Mouse (Mus musculus) layer of hippocampus, postnatal 10 days (tissue): ENCODE results near the gene Tmem88. TPM values are rescaled to one million over a fixed set of nuclear protein-coding genes. Genes with fewer than 3 reads are reported as not detected.

Experiments
- DNase-seq, 2 experiments: peaks; one replicate each; pipeline ENCODE4 v3.0.0; 2021; ENCODE audit warnings: low spot score in 2 of 2
- total RNA-seq, 2 experiments: library from RNA; stranded (reverse); gene quantifications; 2 replicates each; pipeline ENCODE4 v1.2.3; 2021

Gene Tmem88
- total RNA-seq, 2 experiments from 2014 or later: 2.1 to 2.7 TPM

DNA sequence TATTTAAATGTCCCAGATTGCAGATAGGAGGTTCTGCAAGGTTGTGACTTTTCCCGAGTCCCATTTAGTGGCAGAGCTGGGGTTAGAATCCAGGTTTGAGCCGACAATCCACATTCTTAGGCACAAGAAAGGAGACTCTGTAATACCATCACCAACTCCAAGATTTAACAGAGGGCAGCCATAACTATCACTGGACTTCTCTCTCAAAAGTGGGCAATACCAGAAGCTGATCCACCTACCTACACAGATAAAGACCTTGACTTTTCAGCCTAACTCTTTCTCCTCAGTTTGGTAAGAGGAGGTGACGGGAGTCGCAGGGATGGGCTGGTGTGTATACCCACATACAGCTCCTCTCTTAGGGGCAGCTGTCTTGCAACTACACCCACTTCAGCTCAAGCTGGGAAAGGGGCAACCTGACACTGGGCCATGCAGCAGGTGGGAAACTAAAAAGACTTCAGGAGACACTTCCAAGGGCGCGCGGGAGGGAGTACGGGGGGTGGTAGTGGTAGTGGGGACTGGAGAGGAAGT is 19.0 kb upstream of the Tmem88 start:
- no peak for DNase-seq

DNA sequence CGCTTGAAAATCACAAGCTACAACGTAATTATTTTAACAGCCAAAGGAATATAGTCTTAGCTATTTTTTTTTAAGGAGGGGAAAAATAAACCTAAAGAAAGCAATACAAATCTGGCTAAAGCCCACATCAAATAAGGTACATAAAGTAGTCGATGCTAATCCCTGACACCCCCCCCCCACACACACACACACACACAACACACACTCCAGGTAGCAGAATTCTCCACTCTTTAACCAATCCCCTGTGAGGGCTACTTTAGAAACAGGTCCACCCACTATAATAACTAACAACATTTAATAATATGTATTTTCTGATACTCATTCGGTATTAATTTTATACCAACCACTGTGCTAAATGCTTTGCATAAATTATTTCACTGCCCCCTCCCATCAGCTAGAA is 18.5 kb upstream of the Tmem88 start:
- no peak for DNase-seq

DNA sequence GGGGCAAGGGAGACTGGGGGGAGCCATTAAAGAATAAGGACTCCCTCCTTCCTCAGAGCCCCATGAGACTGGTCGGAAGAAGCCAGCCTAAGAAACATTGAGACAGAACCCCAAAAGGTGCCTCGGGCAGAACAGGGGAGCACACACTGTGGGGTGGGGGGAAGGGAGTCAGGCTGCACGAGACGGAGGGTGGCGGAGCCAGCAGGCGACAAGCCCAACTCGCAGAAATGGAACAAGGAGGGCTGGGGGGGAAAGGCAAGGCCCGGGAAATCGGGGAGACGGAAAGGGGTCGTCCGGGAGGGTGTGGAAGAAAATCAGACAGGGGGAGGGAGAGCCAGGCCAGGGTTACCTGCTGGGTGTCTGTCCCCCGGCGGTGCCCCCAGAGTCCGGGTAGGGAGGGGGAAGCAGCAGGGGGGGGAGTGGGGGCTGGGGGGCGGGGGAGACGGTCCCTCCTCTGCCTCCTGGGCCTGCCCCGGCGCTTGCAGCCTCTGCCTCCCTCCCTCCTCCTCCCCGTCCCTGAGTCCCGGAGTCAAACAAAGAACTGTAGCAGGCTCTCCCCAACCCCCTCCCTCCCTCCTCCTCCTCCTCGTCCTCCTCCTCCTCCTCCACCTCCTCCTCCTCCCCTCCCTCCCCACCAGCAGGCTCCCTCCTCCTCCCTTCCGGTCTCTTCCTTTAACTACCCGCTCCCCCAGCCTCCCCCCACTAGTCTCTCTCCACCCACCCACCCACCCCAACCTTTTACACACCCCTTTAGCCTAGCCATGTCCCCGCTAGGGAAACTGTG is 17.8 kb upstream of the Tmem88 start:
- peak; percentile 70 to 74 for DNase-seq

DNA sequence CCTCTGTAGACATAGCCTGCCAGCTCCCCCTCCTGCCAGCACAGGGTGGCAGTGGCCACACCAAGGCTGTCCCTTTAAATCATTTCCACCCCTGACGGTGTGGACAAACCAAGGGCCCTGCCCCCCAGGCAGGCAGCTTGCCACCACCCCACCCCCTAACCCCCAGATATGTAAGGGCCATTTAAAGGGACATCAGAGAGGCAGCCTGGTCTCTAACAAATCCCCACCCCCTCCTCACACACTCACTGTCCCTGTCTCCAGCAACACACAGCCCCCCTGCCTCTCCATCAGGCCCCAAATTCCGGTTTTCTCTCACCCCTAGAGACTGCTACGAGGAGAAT is 17.3 kb upstream of the Tmem88 start:
- DNase-seq: peak in 1 of 2 experiments; percentile 69

DNA sequence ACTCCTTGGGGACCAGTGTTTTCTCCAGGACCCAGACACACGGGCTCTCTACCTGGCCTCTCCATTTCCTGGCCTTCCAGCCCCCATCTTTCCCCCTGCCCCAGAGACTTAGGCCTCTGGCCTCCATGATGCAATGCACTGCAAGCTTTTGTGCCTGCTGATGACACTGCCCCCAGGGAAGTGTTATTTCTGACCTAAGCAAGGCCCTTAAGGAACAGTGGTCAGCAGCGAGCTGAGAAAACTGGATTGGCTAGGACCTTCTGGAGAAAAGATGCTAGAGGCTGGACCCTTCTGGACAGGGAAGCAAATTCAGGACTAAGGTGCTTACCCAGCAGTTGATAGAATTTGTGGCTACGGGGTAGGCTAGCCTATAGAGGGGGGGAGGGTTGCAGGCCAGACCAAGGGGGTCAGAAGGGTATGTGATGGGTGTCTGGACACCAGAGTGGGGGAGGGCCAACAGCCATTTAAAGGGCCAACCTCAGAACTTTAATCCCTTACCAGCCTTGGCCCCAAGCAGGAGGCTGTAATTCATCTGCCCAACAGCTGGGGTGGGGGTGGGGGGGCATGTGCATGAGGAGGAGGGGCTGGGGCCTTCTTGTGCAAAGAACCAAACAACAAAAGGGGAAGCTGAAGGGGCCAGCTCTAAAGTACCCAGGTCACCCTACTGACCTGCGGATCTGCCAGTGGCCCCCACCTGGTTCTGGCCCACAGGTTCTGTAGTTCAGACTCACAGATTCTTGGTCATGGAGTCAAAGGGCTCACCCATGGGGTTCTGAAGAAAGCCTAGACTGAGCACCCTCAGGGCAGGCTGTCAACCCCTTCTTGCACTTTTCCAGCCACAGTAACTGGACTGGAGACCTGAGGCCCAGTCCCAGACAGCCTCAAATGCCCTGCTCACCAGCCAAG is 16.6 kb upstream of the Tmem88 start:
- no peak for DNase-seq

DNA sequence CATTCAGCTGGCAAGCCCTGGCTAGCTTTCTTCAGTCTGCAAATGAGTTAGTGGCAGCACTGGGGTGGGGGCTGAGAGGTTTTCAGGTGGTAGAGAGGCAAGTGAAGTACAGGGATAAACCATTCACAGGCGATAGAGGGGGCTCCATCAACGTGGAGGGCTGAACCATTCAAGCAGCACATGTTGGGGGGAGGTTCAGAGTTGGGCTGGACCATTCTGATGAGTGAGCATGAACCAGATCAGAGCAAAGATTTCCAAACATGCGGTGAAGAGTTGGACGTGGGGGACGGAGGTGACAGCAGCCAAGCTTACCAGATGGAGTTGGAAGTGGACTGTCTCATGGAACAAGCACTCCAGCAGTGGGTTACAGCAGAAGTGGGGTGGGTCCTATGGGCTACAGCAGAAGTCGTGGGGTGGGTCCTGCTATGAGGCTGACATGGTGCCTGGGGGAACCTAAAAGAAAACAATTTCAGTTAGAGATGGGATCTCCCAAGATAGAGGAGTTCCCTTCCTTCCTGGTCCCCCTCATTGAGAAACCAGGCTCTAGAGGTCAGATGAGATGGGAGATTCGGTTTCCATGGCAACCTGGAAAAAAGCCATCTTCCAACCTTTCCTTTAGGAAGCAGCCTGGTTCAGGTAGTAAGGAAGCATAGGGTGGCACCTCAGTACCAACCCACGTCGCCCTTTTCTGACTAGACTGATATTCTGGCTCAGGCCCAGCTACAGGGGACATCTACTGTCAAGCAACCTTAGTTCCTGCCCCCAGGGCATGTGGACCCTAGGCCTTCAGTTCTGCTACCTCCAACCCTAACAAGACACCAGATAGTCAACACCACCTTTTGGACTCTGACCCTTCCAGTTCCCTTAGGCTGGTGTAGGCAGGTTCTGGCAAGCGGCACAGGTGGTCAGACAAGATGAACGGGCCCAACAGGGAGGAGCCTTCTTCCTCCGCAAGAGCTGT is 15.5 kb upstream of the Tmem88 start, which contains the start of gene Kdm6b:
Kdm6b (minus strand) TSS at position 455 of the 961 bp plus-strand sequence.
- peak in 1 of 2 experiments; percentile 67 for DNase-seq

DNA sequence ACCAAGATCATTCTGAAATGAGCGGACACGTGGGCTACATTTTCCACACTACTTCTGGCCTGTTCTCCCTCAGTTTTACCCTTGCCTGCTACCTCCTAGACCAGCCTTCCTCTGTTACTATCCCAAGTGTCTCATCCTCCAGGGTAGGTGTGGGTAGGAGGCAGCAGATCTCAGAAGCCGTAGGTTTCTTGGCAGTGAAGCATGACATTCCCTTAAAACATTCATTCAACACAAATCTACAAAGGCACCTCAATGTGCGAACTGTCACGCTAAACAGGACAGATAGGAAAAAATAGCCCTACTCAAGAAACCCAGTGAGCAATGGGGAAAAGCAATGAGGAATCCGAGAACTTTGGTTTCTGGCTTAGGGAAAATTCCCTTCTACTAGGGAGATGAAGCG is 14.5 kb upstream of the Tmem88 start:
- DNase-seq: no peak

DNA sequence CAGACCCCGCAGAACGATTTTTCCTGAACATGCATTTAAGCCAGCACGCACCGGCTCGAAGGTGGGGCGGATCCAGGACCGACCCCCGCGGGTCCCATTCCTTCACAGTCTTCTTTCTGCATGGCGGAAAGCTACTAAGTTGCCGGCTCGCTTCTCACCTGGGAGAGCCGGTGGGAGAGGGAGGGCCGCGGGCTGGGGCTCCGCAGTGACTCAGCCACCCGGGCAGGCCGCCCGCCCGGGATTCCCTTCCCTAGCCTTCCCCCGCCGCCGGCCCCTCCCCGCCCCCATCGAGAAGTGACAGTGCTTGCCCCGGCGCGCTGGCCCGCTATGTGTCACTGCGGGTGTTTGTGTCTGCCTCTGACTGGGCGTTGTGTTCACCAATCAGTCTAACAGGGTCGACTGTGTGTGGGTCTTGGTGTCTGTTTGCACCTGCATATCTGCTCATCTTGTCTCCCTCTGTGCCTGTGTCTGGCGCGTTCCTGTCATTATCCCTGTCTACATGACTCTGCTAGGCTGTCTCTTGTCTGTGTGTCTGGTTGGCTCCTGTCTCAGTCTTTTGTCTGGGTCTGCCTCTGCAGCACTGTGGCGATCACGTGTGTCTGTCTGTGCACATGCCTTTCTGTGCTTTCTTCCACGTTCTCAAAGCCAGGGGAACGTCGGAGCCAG is 13.6 kb upstream of the Tmem88 start:
- DNase-seq: peak in 1 of 2 experiments; percentile 71

DNA sequence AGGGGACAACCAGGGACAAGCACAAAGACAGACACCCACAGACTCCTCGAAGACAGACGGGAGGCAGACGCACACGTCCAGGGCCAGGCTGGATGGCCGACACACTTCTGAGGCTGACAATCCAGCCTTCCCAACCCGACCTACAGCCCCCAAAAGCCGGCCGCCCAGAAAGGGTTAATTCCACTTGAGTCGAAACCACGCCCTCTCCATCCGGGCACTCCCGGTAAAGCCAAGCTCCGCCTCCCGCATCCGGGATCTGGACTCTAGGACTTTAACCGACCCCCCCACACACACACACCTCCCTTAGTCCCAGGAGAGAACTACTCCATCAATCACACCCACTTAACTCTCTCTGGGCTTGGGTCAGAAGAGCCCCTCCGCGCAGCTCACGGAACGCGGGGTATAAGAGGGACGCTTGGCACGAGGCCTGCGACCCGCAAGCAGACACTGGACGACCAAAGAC is 13.1 kb upstream of the Tmem88 start:
- peak; percentile 97 for DNase-seq

DNA sequence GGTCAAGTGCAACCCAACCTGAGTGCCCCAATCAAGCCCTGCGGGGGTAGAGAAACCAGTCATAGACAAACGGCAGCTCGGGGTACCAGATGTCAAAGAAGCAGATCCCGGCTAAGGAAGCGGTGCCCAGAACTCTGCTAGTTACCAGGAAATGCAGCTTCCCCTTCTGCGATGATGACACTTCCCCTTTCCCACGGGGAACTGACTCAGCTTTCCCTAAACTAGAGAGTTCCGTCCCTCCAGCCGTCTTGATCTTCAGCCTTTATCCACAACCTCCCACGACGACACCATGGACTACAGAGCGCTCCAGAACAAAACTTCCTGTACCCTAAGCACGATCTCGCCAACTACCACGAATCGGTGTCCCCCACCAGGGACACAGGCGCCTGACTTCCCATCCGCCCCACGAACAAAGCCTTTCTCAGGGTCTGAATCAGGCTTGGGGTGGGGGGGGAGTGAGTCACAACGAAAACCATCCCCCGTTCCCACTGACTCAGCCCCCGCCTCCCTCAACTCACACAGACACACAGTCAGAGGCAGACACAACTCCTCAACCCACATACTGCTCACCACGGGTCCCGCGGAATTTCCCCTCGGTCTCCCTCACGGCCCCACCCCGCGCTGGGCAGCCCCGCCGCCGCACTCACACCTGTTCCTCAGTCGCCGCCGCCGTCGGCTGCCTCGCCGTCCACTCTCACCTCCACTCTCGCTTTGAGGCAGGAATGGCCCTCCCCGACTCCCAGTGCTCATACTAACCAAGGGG is 12.5 kb upstream of the Tmem88 start:
- peak; percentile 63 to 67 for DNase-seq

DNA sequence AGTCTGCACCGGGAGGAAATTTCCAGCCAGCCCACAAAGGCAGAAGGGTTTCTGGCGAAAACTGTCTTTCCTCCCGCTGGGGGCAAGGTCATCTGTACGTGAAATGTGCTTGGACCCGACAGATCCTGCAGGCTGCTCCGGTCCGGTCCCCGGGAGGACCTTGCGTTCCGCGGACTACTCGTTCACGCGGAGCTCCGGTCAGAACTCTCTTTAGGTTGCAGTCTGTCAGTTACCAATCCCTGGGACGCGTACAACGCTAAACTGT is 11.9 kb upstream of the Tmem88 start:
- DNase-seq: no peak

DNA sequence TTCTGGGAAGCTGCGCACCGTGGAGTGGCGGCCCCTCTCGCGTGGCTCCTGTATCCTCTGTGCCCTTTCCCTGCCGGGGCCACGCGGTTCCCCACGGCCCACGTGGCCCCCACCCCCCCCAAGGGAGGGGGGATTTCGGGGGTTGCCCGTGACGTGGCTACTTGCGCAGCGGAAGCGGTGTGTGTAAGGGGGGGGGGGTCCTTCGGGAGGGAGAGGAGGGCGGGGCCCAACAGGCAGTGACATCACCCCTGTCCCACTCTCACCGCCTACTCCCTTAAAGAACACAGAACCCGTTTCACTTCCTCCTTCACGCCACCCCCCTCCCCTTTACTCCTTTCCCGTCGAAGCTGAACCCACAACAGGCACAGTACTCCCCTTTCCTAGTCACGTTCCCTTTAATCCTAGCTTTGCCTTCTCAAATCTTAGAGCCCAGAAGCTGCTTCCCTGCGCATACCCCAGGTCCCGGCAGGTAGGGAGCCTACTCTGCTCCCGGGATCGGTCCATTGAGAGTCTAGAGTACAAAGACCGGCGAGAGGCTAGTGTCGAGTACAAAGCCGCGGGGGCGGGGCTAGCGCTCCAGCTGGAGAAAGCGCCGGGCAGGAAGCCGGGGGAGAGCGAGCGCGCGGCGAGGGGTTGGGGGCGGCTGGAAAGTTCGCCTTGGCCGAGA is 11.5 kb upstream of the Tmem88 start:
- peak; percentile 82 to 84 for DNase-seq

DNA sequence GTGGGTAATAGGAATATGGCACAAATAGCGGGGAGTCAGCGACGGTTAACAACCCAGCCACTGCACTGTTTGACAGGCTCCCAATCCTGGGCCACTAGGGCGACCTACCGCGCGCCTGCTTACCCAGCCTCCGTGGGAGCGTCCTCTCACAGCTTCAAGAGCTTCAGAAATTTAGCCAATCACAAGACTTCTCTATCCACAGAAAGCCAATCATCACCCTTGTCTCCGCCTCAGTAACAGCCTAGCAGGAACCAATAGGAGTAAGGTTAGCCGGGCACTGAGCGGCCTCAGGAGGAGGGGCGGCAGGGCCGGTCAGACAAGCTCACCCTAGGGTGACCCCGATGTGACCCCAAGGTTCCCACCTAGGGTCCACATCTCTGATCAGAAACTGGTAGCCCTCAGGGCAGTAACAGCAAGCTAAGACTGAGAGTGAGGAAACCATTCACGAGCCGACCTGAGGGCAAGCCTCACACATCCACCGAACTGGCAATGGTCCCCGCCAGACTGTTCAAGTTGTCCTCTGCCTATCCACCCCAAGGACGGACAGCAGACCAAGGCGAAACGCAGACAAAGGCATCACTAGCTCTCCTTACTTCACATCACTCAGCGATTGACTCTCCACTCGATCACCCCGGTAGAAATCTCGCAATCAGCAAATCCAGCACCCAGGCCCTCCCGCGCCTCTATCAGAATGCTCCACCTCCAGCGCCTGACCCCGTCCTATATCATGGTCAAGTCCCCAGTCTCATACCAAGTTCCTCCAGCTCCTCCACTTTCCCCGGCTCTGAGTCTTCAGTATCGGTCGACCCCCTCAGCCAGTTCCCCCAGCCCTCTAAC is 10.7 kb upstream of the Tmem88 start:
- DNase-seq: peak; percentile 71 to 81

DNA sequence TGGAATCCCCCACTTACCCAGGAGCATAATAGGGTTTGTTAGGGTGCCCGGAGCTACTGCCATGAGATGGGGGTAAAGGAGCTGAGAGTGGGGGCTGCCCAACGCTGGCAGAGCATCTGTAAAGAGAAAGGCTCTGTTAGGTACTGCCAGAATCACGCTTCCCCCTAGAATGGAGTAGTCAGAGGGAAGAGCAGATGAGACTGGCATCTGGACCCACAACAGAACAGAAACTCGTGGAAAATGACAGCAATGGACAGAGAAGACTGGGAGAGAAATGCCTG is 9.6 kb upstream of the Tmem88 start:
- DNase-seq: no peak

DNA sequence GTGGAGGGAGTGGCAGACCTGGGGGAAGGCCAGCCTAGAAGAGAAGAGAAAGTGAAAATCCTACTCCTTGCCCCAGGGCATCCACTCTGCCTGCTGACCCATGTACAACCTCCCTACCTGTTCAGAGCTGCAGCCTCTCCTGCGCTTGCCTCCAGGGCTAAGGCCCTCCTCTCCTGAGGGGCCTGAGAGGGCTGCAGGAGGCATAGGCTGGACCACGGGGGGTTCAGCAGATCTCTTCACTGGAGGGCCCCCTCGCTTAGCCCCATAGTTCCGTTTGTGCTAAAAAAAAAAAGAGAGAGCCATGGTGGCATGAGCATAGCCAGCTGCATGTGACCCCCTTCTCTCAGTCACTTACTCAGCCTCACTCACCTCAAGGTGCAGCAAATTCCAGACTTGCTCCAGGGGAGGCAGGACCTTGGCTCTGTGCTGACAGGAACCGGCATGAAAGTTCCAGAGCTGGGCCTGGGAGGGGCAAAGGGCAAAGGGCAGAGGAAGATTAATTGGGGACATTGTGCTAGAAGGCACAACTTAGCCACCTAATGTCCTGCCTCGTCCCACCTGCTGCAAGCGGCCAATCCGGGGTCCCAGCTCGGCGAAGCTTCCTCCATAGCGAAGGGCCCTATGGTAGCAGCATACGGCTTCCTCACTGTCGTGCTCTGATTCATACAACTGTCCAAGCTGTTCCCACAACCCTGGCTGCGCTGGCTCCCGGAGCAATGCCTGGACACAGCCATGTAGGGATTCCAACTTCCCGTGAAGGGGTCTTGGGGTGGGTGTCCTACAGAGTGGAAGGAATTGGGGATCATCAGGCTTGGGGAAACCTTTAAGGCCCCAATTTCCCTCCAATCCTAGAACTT is 9.1 kb upstream of the Tmem88 start:
- DNase-seq: no peak

DNA sequence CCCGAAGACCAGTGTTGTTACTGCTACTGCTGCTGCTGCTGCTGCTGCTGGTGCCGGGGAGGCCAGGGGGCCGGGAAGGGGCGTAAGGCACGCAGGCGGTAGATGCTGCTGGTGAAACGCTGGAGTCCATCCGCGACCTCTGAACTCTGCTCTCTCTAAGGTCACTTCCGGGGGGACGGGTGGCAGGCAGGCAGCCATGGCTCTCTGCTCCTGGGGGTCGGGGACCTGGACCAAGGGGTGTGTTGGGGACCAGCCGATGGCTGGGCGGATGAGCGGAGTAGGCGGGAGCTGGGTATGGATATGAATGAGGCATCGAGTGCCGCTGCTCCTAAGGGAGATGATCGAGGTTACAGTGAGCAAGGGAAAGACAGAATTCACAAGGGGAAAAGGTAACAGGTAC is 8.2 kb upstream of the Tmem88 start:
- DNase-seq: no peak

DNA sequence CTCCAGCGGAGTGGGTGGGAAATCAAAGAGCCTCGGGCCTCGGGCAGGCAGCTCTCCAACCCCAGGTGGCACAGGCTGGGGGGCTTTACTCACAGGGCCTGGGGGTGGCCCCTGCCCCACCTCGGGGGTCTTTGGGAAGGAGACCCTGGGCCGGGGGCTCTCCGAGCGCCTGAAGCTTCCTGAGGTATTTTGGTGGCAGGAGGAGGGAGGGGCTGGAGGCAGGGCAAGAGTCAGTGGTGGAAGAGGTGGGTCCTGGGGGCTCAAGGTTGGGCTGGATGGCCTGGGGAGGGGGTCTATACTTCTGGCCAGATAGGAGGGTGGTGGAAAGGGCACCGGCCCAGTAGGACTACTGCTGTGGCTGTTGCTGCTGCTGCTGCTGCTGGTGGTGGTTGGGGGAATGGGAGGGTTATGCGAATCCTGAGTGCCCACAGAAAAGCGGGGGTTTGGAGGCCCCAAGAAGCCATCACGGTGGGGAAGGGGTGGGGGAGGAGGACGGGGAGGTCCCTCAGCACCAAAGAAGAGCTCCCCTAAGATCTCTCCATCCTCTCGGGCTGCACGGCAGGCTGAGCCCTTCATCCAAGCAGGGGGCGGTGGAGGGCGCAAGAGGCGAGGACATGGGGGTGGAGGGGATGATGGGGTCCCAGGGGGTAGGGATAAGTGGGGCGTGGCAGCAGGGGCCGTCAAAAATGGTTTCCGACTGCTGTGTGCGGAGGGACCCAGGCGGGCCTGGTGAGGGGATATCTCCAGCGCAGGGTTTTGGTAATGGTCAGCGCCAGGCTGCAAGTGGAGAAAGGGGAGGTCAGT is 7.6 kb upstream of the Tmem88 start:
- no peak for DNase-seq
